Mouse (Mus musculus): Measurements from ENCODE around the gene Gm5128. TPM values are rescaled to one million over a fixed set of nuclear protein-coding genes. Genes with fewer than 3 reads are reported as not detected.
"Not testable (repeated sequence)": the region's sequence is repeated elsewhere in the genome, so short reads cannot be mapped to it uniquely, and the experiment has no call there.

The Gm5128 gene
- not detected in 2 replicates for polyA plus RNA-seq (2014; fragmentation: Nextera tagmentation; extraction: Ambion mirVana)

DNA sequence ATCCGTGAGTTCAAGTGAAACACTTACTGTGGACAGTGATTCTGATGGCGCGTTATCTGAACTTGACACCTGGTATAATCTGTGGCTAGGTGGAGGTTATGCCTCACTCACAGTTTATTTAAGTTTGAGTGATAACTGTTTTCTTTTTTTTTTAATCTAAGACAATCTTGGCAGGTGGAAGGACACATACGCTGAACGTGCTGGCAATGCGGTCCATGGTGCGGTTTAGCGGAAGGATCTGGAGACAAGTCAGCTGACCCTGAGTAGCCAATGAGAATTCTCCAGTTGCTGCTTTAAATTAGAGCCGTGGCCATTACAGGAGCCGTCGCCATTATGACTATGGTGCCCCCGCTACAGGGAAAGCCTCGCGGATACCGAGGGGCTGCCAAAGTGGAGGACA, at the start of gene Gm5128:
TSS of gene Gm5128 (plus strand) at position 301 of the 400 bp plus-strand sequence.
- H3K4me1 ChIP-seq (ENCODE audit: control insufficient read depth, insufficient read depth, low read length); H3K4me2 ChIP-seq (replicated peaks; ENCODE audit: low read depth, low read length); H3K36me3 ChIP-seq (ENCODE audit: control insufficient read depth, insufficient read depth, low read length); H3K4me3 ChIP-seq (ENCODE audit: low read depth, low read length); H3K27ac ChIP-seq (ENCODE audit: low read length); H3K9me3 ChIP-seq (ENCODE audit: control insufficient read depth, low read depth, low read length); H3K27me3 ChIP-seq (ENCODE audit: control insufficient read depth, insufficient read depth, low read length); ATAC-seq (ENCODE audit: insufficient number of reproducible peaks, insufficient read depth, low FRiP score, low read depth); H3K9ac ChIP-seq (replicated peaks; ENCODE audit: low read depth, low read length): not testable (repeated sequence)
- no CpG with 5 or more reads among the region's 15 CpGs for WGBS

DNA sequence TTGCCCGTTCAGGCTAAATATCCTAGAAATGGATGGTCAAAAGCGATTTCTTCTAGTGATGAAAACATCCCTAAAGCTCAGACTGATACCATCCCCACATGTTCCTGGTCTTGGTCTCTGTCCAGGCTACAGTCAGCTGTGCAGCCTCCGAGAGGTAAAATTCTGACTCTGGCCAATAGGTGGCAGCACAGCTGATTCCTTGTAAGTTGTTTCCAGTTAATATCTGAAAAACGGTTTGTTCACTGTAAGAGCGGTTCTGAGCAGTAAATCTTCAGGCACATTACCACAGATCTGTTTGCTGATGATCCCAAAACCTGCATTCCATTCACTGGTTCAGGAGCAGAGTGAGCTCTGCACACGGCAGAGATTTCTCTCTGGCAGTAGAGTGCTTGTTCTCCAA, 12.4 kb upstream of the Gm5128 start:
- H3K4me3 ChIP-seq (ENCODE audit: low read depth, low read length); H3K36me3 ChIP-seq (ENCODE audit: control insufficient read depth, insufficient read depth, low read length); H3K27me3 ChIP-seq (ENCODE audit: control insufficient read depth, insufficient read depth, low read length); H3K9me3 ChIP-seq (ENCODE audit: control insufficient read depth, low read depth, low read length); H3K27ac ChIP-seq (ENCODE audit: low read length); ATAC-seq (ENCODE audit: insufficient number of reproducible peaks, insufficient read depth, low FRiP score, low read depth); H3K4me2 ChIP-seq (replicated peaks; ENCODE audit: low read depth, low read length); H3K9ac ChIP-seq (replicated peaks; ENCODE audit: low read depth, low read length); H3K4me1 ChIP-seq (ENCODE audit: control insufficient read depth, insufficient read depth, low read length): not testable (repeated sequence)
- 20% methylated on average over 2 of the region's 6 CpGs for WGBS

DNA sequence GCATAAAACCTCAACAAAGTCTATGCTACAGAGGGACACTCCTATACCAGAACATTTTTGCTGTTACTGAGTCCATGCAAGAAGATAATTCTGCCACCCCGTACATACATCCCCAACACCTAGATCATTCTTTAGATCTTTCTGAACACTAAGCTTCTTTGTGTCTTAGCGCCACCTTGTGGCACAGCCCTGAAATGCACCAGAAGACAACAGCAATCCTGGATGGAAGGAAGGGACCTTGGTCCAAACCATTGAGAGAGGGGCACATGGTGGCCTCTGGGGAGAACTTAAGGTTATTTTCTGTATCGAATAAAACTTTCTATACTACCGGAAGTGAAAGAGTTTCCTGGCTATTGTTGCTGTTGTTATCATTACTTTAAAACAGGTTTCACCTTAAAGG, 11.1 kb upstream of the Gm5128 start:
- H3K4me3 ChIP-seq (ENCODE audit: low read depth, low read length); ATAC-seq (ENCODE audit: insufficient number of reproducible peaks, insufficient read depth, low FRiP score, low read depth); H3K9me3 ChIP-seq (ENCODE audit: control insufficient read depth, low read depth, low read length); H3K27me3 ChIP-seq (ENCODE audit: control insufficient read depth, insufficient read depth, low read length); H3K9ac ChIP-seq (replicated peaks; ENCODE audit: low read depth, low read length); H3K36me3 ChIP-seq (ENCODE audit: control insufficient read depth, insufficient read depth, low read length); H3K4me2 ChIP-seq (replicated peaks; ENCODE audit: low read depth, low read length); H3K4me1 ChIP-seq (ENCODE audit: control insufficient read depth, insufficient read depth, low read length); H3K27ac ChIP-seq (ENCODE audit: low read length): not testable (repeated sequence)
- no CpG with 5 or more reads among the region's 4 CpGs for WGBS

DNA sequence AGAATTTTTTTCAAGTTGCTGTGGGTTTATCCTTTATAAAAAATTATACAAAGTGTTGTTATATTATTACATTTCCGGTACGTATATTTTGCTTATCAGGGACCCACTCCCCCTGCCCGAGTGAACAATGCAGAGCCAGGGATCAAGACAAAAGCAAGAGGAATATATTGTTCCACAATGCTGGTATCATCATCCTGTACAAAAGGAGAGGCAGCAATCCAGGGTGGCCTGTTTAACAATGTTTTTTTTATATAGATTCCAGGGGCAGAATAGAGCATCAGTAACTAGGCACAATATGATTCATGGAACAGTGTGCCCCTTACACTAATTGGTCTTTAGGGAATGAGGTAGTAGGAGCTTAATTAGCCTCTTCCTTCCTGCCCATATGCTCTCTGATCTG, 30.5 kb downstream of the Gm5128 start:
- H3K4me1 ChIP-seq (ENCODE audit: control insufficient read depth, insufficient read depth, low read length); H3K27me3 ChIP-seq (ENCODE audit: control insufficient read depth, insufficient read depth, low read length); H3K4me2 ChIP-seq (replicated peaks; ENCODE audit: low read depth, low read length); H3K4me3 ChIP-seq (ENCODE audit: low read depth, low read length); H3K9ac ChIP-seq (replicated peaks; ENCODE audit: low read depth, low read length); H3K27ac ChIP-seq (ENCODE audit: low read length); H3K9me3 ChIP-seq (ENCODE audit: control insufficient read depth, low read depth, low read length); H3K36me3 ChIP-seq (ENCODE audit: control insufficient read depth, insufficient read depth, low read length); ATAC-seq (ENCODE audit: insufficient number of reproducible peaks, insufficient read depth, low FRiP score, low read depth): not testable (repeated sequence)
- no CpG with 5 or more reads among the region's 3 CpGs for WGBS

DNA sequence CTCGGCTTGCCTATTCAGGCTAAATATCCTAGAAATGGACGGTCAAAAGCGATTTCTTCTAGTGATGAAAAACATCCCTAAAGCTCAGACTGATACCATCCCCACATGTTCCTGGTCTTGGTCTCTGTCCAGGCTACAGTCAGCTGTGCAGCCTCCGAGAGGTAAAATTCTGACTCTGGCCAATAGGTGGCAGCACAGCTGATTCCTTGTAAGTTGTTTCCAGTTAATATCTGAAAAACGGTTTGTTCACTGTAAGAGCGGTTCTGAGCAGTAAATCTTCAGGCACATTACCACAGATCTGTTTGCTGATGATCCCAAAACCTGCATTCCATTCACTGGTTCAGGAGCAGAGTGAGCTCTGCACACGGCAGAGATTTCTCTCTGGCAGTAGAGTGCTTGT, 48.1 kb downstream of the Gm5128 start:
- not testable (repeated sequence) for H3K36me3 ChIP-seq (ENCODE audit: control insufficient read depth, insufficient read depth, low read length); ATAC-seq (ENCODE audit: insufficient number of reproducible peaks, insufficient read depth, low FRiP score, low read depth); H3K9me3 ChIP-seq (ENCODE audit: control insufficient read depth, low read depth, low read length); H3K4me1 ChIP-seq (ENCODE audit: control insufficient read depth, insufficient read depth, low read length); H3K27ac ChIP-seq (ENCODE audit: low read length); H3K4me2 ChIP-seq (replicated peaks; ENCODE audit: low read depth, low read length); H3K4me3 ChIP-seq (ENCODE audit: low read depth, low read length); H3K9ac ChIP-seq (replicated peaks; ENCODE audit: low read depth, low read length); H3K27me3 ChIP-seq (ENCODE audit: control insufficient read depth, insufficient read depth, low read length)
- 39% methylated on average over 3 of the region's 7 CpGs for WGBS

DNA sequence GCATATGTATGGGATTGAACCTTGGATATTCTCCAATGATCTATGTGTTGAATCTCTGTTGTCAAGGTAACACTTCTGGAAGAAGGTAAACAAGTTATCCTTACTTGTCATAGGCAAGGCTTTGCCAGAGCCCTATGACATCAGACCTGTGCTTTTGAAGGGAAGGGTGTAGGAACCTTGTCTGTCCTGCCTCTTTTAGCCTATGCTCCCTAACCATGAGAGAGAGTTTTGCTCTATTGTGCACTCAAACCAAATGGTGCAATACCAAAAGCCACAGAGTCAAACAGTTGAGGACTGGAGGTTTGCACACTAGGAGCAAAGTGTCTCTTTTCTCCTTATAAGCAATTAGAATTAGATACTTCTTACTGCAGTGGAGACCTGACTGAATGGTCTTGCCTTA, 48.7 kb downstream of the Gm5128 start:
- not testable (repeated sequence) for H3K27me3 ChIP-seq (ENCODE audit: control insufficient read depth, insufficient read depth, low read length); H3K4me3 ChIP-seq (ENCODE audit: low read depth, low read length); H3K36me3 ChIP-seq (ENCODE audit: control insufficient read depth, insufficient read depth, low read length); ATAC-seq (ENCODE audit: insufficient number of reproducible peaks, insufficient read depth, low FRiP score, low read depth); H3K9ac ChIP-seq (replicated peaks; ENCODE audit: low read depth, low read length); H3K4me2 ChIP-seq (replicated peaks; ENCODE audit: low read depth, low read length); H3K27ac ChIP-seq (ENCODE audit: low read length); H3K4me1 ChIP-seq (ENCODE audit: control insufficient read depth, insufficient read depth, low read length); H3K9me3 ChIP-seq (ENCODE audit: control insufficient read depth, low read depth, low read length)

DNA sequence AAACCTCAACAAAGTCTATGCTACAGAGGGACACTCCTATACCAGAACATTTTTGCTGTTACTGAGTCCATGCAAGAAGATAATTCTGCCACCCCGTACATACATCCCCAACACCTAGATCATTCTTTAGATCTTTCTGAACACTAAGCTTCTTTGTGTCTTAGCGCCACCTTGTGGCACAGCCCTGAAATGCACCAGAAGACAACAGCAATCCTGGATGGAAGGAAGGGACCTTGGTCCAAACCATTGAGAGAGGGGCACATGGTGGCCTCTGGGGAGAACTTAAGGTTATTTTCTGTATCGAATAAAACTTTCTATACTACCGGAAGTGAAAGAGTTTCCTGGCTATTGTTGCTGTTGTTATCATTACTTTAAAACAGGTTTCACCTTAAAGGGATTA, 49.4 kb downstream of the Gm5128 start:
- not testable (repeated sequence) for H3K27ac ChIP-seq (ENCODE audit: low read length); H3K4me1 ChIP-seq (ENCODE audit: control insufficient read depth, insufficient read depth, low read length); H3K9ac ChIP-seq (replicated peaks; ENCODE audit: low read depth, low read length); H3K4me2 ChIP-seq (replicated peaks; ENCODE audit: low read depth, low read length); ATAC-seq (ENCODE audit: insufficient number of reproducible peaks, insufficient read depth, low FRiP score, low read depth); H3K4me3 ChIP-seq (ENCODE audit: low read depth, low read length); H3K9me3 ChIP-seq (ENCODE audit: control insufficient read depth, low read depth, low read length); H3K36me3 ChIP-seq (ENCODE audit: control insufficient read depth, insufficient read depth, low read length); H3K27me3 ChIP-seq (ENCODE audit: control insufficient read depth, insufficient read depth, low read length)
- WGBS, result no CpG with 5 or more reads among the region's 4 CpGs

Other genes starting within 250 kb of the Gm5128 start
- not detected in 2 replicates for gene Gm15023, start 195.7 kb upstream of the Gm5128 start, polyA plus RNA-seq (2014; fragmentation: Nextera tagmentation; extraction: Ambion mirVana)
- 0.57 and 0.90 TPM in 2 replicates for gene Tceal6, start 162.6 kb upstream of the Gm5128 start, polyA plus RNA-seq (2014; fragmentation: Nextera tagmentation; extraction: Ambion mirVana)
- gene Pramel3, start 71.0 kb upstream of the Gm5128 start, polyA plus RNA-seq (2014; fragmentation: Nextera tagmentation; extraction: Ambion mirVana), result not detected in 2 replicates
- gene Gm7903, start 60.6 kb downstream of the Gm5128 start, polyA plus RNA-seq (2014; fragmentation: Nextera tagmentation; extraction: Ambion mirVana), result not detected in 2 replicates
- not detected in 2 replicates for gene AV320801, start 121.3 kb downstream of the Gm5128 start, polyA plus RNA-seq (2014; fragmentation: Nextera tagmentation; extraction: Ambion mirVana)
- gene Nxf7, start 225.5 kb downstream of the Gm5128 start, polyA plus RNA-seq (2014; fragmentation: Nextera tagmentation; extraction: Ambion mirVana), result not detected in 2 replicates